Mouse (Mus musculus) liver, embryonic 14.5 days (tissue): ENCODE data around the gene Cmah. TPM values are rescaled to one million over a fixed set of nuclear protein-coding genes. Genes with fewer than 3 reads are reported as not detected.

Experiments used
- ATAC-seq: fragments of 200-750 bp; cut with Nextera tagmentation; 2 replicates; pipeline ENCODE4 v1.8.0; 2017; ENCODE audit warnings: moderate number of reproducible peaks, mild to moderate bottlenecking, moderate library complexity; ENCODE audit not compliant: insufficient read depth
- DNase-seq, 3 experiments: peaks; one replicate each; pipeline ENCODE4 v3.0.0-alpha.2; 2012 to 2013; ENCODE audit warnings: low read depth in 3 of 3, low spot score in 3 of 3
- H3K27ac ChIP-seq: fragments of 300-500 bp; sonication (generic); 2 replicates; pipeline ENCODE4 v1.5.1; 2014; ENCODE audit warnings: moderate library complexity, mild to moderate bottlenecking, control low read depth, inconsistent platforms
- H3K27me3 ChIP-seq: fragments of 300-500 bp; sonication (generic); 2 replicates; pipeline ENCODE4 v1.6.1; 2014; ENCODE audit warnings: mild to moderate bottlenecking, low read length, moderate library complexity; ENCODE audit not compliant: control insufficient read depth, insufficient read depth
- H3K36me3 ChIP-seq: fragments of 300-500 bp; sonication (generic); replicated peaks from 2 replicates; pipeline ENCODE4 v1.6.1; 2014; ENCODE audit warnings: low read depth; ENCODE audit not compliant: control insufficient read depth, insufficient read depth
- H3K4me1 ChIP-seq, 2 experiments: fragments of 200-500 bp in 1 of 2; fragments of 300-500 bp in 1 of 2; sonication (generic) in 1 of 2; replicated peaks; 2 replicates each; pipeline ENCODE4 v1.6.1; 2012 to 2014; ENCODE audit warnings: antibody characterized with exemption in 1 of 2, inconsistent platforms in 1 of 2, low read length in 1 of 2; ENCODE audit not compliant: control insufficient read depth in 2 of 2, insufficient read depth in 2 of 2
- H3K4me2 ChIP-seq: fragments of 300-500 bp; sonication (generic); 2 replicates; pipeline ENCODE4 v1.6.1; 2014; ENCODE audit warnings: low read depth, mild to moderate bottlenecking, control low read depth, moderate library complexity
- H3K4me3 ChIP-seq, 2 experiments: fragments of 200-500 bp in 1 of 2; fragments of 300-500 bp in 1 of 2; sonication (generic) in 1 of 2; 2 replicates each; pipeline ENCODE4 v1.5.1; 2012 to 2014; ENCODE audit warnings: low read depth in 2 of 2, low read length in 2 of 2, mild to moderate bottlenecking in 2 of 2, control low read depth in 1 of 2, inconsistent platforms in 1 of 2, moderate library complexity in 1 of 2; ENCODE audit not compliant: insufficient read depth in 1 of 2
- H3K9ac ChIP-seq: fragments of 300-500 bp; sonication (generic); replicated peaks from 2 replicates; pipeline ENCODE4 v1.6.1; 2014; ENCODE audit warnings: mild to moderate bottlenecking, control low read depth, moderate library complexity
- H3K9me3 ChIP-seq: fragments of 300-500 bp; sonication (generic); 2 replicates; pipeline ENCODE4 v1.6.1; 2016; ENCODE audit warnings: low read length, mixed read lengths; ENCODE audit not compliant: control insufficient read depth
- CTCF ChIP-seq: IDR thresholded peaks from 2 replicates; pipeline ENCODE4 v1.5.1; 2016; ENCODE audit warnings: antibody characterized with exemption, low read depth, control low read depth
- EP300 ChIP-seq: IDR thresholded peaks from 2 replicates; pipeline ENCODE4 v1.6.1; 2016; ENCODE audit warnings: antibody characterized with exemption, low read depth
- WGBS: fragments of 180-500 bp; shearing (Covaris S2); extraction: QIAGEN DNeasy Blood & Tissue Kit; methylation state at CpG from one replicate; pipeline ENCODE4 v1.1.7; 2014; ENCODE audit not compliant: insufficient replicate concordance; 5-methylcytosine and 5-hydroxymethylcytosine counted together
- polyA plus RNA-seq, 2 experiments: library from polyadenylated mRNA; depleted of rRNA in 1 of 2; stranded (reverse) in 1 of 2; unstranded in 1 of 2; fragments of >200 nt; fragmentation: Nextera tagmentation in 1 of 2; extraction: Ambion mirVana in 1 of 2; gene quantifications; 2 replicates each; pipeline versions ENCODE4 v1.2.1 to v1.2.3; 2012 to 2014

The Cmah gene
- polyA plus RNA-seq, 2 experiments, result 0.42 to 0.46 TPM

GRCm38 (mm10) chr13:24521446-24522342 lies 194.5 kb downstream of the Cmah start:
- TF ChIP-seq CTCF (no peak), EP300 (no peak)
- DNase-seq (no peak), ATAC-seq (no peak)
- Histone ChIP-seq H3K27me3 (no peaks in the 10 kb centered on the region), H3K9me3 (no peaks in the 10 kb centered on the region), H3K36me3 (no peaks in the 10 kb centered on the region), H3K4me3 (no peak overlapping the region), H3K27ac (no peak overlapping the region), H3K4me1 (no peaks in the 10 kb centered on the region), H3K4me2 (no peak overlapping the region), H3K9ac (no peak overlapping the region)
- WGBS, result 75% methylated on average over 18 of the region's 18 CpGs

GRCm38 (mm10) chr13:24522343-24522837 lies 195.2 kb downstream of the Cmah start:
- H3K27me3 ChIP-seq, result no peaks in the 10 kb centered on the region
- 68% methylated on average over 7 of the region's 7 CpGs for WGBS
- DNase-seq (no peak), ATAC-seq (no peak)
- H3K36me3 ChIP-seq, result no peaks in the 10 kb centered on the region
- H3K27ac ChIP-seq, result no peak overlapping the region
- no peak overlapping the region for H3K9ac ChIP-seq
- H3K9me3 ChIP-seq, result no peaks in the 10 kb centered on the region
- no peak overlapping the region for H3K4me3 ChIP-seq
- no peak overlapping the region for H3K4me2 ChIP-seq
- TF ChIP-seq CTCF (no peak), EP300 (no peak)
- no peaks in the 10 kb centered on the region for H3K4me1 ChIP-seq

- ATAC-seq (no peak), DNase-seq (no peak)
- H3K27me3 ChIP-seq, result no peaks in the 10 kb centered on the region
- H3K4me1 ChIP-seq, result no peaks in the 10 kb centered on the region
- H3K9ac ChIP-seq, result no peak overlapping the region
- H3K4me3 ChIP-seq, result no peak overlapping the region
- no peak overlapping the region for H3K27ac ChIP-seq
- H3K36me3 ChIP-seq, result no peaks in the 10 kb centered on the region
- H3K4me2 ChIP-seq, result no peak overlapping the region
- TF ChIP-seq CTCF, result no peak
- TF ChIP-seq EP300, result no peak
- H3K9me3 ChIP-seq, result no peaks in the 10 kb centered on the region
- WGBS, result 72% methylated on average over 4 of the region's 4 CpGs
Measured at GRCm38 (mm10) chr13:24523587-24524221, 196.5 kb downstream of the Cmah start.

- 65% methylated on average over 1 of the region's 1 CpGs for WGBS
Measured at GRCm38 (mm10) chr13:24524468-24524867, 197.3 kb downstream of the Cmah start.

GRCm38 (mm10) chr13:24525551-24525950 lies 198.3 kb downstream of the Cmah start:
- TF ChIP-seq CTCF, result no peak
- TF ChIP-seq EP300, result no peak
- no peaks in the 10 kb centered on the region for H3K4me1 ChIP-seq
- no peaks in the 10 kb centered on the region for H3K9me3 ChIP-seq
- DNase-seq (no peak), ATAC-seq (no peak)
- no peaks in the 10 kb centered on the region for H3K36me3 ChIP-seq
- WGBS, result 70% methylated on average over 3 of the region's 3 CpGs
- H3K4me3 ChIP-seq, result no peak overlapping the region
- no peak overlapping the region for H3K4me2 ChIP-seq
- no peaks in the 10 kb centered on the region for H3K27me3 ChIP-seq
- no peak overlapping the region for H3K27ac ChIP-seq
- H3K9ac ChIP-seq, result no peak overlapping the region

More at GRCm38 (mm10) chr13:24524468-24524867, 197.3 kb downstream of the Cmah start:
- TF ChIP-seq CTCF (no peak), EP300 (no peak)
- H3K36me3 ChIP-seq, result no peaks in the 10 kb centered on the region
- H3K4me1 ChIP-seq, result no peaks in the 10 kb centered on the region
- no peaks in the 10 kb centered on the region for H3K9me3 ChIP-seq
- no peaks in the 10 kb centered on the region for H3K27me3 ChIP-seq
- ATAC-seq, result no peak
- H3K27ac ChIP-seq, result no peak overlapping the region
- DNase-seq, result no peak
- H3K4me2 ChIP-seq, result no peak overlapping the region
- H3K9ac ChIP-seq, result no peak overlapping the region
- H3K4me3 ChIP-seq, result no peak overlapping the region
